Mouse (Mus musculus) liver, adult 2 months (tissue): ENCODE measurements around the gene Atg16l1.

Experiments used
- CTCF ChIP-seq: fragments of 200-500 bp; IDR thresholded peaks from 2 replicates; pipeline ENCODE4 v1.5.1; 2011; ENCODE audit warnings: low read depth, low read length, control low read depth
- POLR2A ChIP-seq: fragments of 200-500 bp; IDR thresholded peaks from 2 replicates; pipeline ENCODE4 v1.6.1; 2011; ENCODE audit warnings: low read length, control low read depth; ENCODE audit not compliant: insufficient read depth; ENCODE audit errors: extremely low read depth

DNA sequence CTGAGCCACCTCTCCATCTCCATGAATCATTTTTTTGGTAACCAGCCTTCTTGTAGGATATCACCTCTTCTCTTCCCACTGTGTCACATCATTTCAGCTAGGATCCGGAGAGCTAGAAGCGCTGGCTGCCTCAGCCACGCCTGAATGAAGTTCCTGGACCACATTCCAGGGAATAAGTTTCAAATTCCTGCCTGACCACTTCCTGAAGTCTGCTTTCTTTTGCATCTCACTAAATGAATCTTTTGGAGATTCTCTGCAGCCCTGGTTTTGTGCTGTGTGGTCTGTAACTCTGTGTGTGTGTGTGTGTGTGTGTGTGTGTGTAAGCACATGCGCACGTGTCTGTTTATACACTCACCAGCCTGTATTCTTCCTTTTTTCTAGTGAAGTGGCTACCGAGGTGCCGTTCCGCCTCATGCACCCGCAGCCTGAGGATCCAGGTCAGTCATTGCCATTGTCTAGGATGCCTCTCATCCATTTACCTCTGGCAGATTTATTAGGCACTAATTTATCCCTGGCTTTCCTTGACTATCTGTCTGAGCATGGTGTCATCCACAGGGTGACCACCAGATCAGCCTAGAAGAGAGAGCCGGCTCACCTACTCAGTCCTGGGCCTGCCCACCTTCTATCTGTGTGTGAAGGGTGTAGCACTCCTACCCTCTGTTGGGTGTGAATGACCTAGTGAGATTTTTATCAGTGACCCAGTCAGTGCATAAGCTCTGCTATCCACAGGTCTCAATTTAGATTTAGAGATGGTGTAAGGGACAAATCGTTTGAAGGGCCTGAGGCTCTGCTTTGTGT, 84.9 kb downstream of the Atg16l1 start:
- TF ChIP-seq POLR2A (no peak), CTCF (no peak)
